Mouse (Mus musculus) lung, postnatal 4 days (tissue): ENCODE measurements around the gene Shroom2.

Experiments used
- DNase-seq, 2 experiments: peaks; one replicate each; pipeline ENCODE4 v3.0.0; 2021

Gene Shroom2

GRCm38 (mm10) chrX:152690788-152691291, 78.4 kb downstream of the Shroom2 start:
- no peak for DNase-seq

- no peak for DNase-seq
These were observed 90.0 kb downstream of the Shroom2 start for GRCm38 (mm10) chrX:152679190-152679814.

- DNase-seq, result peak in 1 of 2 experiments; percentile 6
These were observed 92.9 kb downstream of the Shroom2 start for GRCm38 (mm10) chrX:152676357-152676756.

- DNase-seq, result peak; percentile 7 to 22
These were observed 95.8 kb downstream of the Shroom2 start for GRCm38 (mm10) chrX:152673431-152673830.

- no peak for DNase-seq
These were observed 111.8 kb downstream of the Shroom2 start for GRCm38 (mm10) chrX:152657363-152658036.

- DNase-seq, result no peak
These were observed 112.7 kb downstream of the Shroom2 start for GRCm38 (mm10) chrX:152656609-152656939.

- DNase-seq, result no peak
These were observed 113.3 kb downstream of the Shroom2 start for GRCm38 (mm10) chrX:152655796-152656608.

- DNase-seq, result no peak
These were observed 116.6 kb downstream of the Shroom2 start for GRCm38 (mm10) chrX:152652676-152653075.

GRCm38 (mm10) chrX:152644827-152645226, 124.4 kb downstream of the Shroom2 start:
- DNase-seq, result no peak

- DNase-seq, result no peak
These were observed 125.3 kb downstream of the Shroom2 start for GRCm38 (mm10) chrX:152643679-152644638.

GRCm38 (mm10) chrX:152643201-152643600, 126.1 kb downstream of the Shroom2 start:
- no peak for DNase-seq

GRCm38 (mm10) chrX:152642627-152643026, 126.6 kb downstream of the Shroom2 start:
- DNase-seq, result no peak

GRCm38 (mm10) chrX:152635397-152635796, 133.9 kb downstream of the Shroom2 start:
- peak; percentile 26 to 59 for DNase-seq

GRCm38 (mm10) chrX:152621407-152621806, 147.9 kb downstream of the Shroom2 start:
- no peak for DNase-seq

- DNase-seq, result peak in 1 of 2 experiments; percentile 19
These were observed 148.3 kb downstream of the Shroom2 start for GRCm38 (mm10) chrX:152620917-152621316.

GRCm38 (mm10) chrX:152618464-152618863, 150.8 kb downstream of the Shroom2 start:
- DNase-seq, result peak in 1 of 2 experiments; percentile 41

GRCm38 (mm10) chrX:152563034-152563433, 206.2 kb downstream of the Shroom2 start, which contains the start of gene Cldn34a:
Gene Cldn34a (plus strand): TSS chrX:152563334.
- no peak for DNase-seq
